Mouse (Mus musculus) liver, embryonic 11.5 days (tissue): Measurements from ENCODE around the gene Per1. TPM values are rescaled to one million over a fixed set of nuclear protein-coding genes. Genes with fewer than 3 reads are reported as not detected.

Source experiments
- ATAC-seq: fragments of 200-750 bp; cut with Nextera tagmentation; replicated peaks from 2 replicates; pipeline ENCODE4 v1.8.0; 2017; ENCODE audit warnings: moderate number of reproducible peaks, mild to moderate bottlenecking, moderate TSS enrichment, moderate library complexity; ENCODE audit not compliant: low FRiP score
- DNase-seq: peaks from one replicate; pipeline ENCODE4 v3.0.0-alpha.2; 2017; ENCODE audit warnings: low spot score
- H3K27ac ChIP-seq: fragments of 300-500 bp; sonication (generic); 2 replicates; pipeline ENCODE4 v1.5.1; 2014; ENCODE audit warnings: mild to moderate bottlenecking, low read depth, low read length, control low read depth
- H3K27me3 ChIP-seq: fragments of 300-500 bp; sonication (generic); replicated peaks from 2 replicates; pipeline ENCODE4 v1.6.1; 2014; ENCODE audit warnings: low read length, mixed read lengths; ENCODE audit not compliant: control insufficient read depth, insufficient read depth
- H3K36me3 ChIP-seq: fragments of 300-500 bp; sonication (generic); 2 replicates; pipeline ENCODE4 v1.6.1; 2014; ENCODE audit warnings: mild to moderate bottlenecking, low read length, moderate library complexity, mixed read lengths; ENCODE audit not compliant: control insufficient read depth, insufficient read depth
- H3K4me1 ChIP-seq: fragments of 300-500 bp; sonication (generic); replicated peaks from 2 replicates; pipeline ENCODE4 v1.6.1; 2014; ENCODE audit warnings: low read length, mixed read lengths; ENCODE audit not compliant: control insufficient read depth, insufficient read depth
- H3K4me2 ChIP-seq: fragments of 300-500 bp; sonication (generic); 2 replicates; pipeline ENCODE4 v1.6.1; 2014; ENCODE audit warnings: mild to moderate bottlenecking, control low read depth, moderate library complexity
- H3K4me3 ChIP-seq: fragments of 300-500 bp; sonication (generic); 2 replicates; pipeline ENCODE4 v1.5.1; 2014; ENCODE audit warnings: low read depth, low read length, control low read depth
- H3K9ac ChIP-seq: fragments of 300-500 bp; sonication (generic); 2 replicates; pipeline ENCODE4 v1.6.1; 2014; ENCODE audit warnings: low read depth, low read length, control low read depth
- H3K9me3 ChIP-seq: fragments of 300-500 bp; sonication (generic); 2 replicates; pipeline ENCODE4 v1.6.1; 2016; ENCODE audit warnings: low read length, inconsistent platforms, mixed read lengths; ENCODE audit not compliant: control insufficient read depth
- WGBS: fragments of 180-500 bp; shearing (Covaris S2); extraction: QIAGEN DNeasy Blood & Tissue Kit; methylation state at CpG from one replicate; pipeline ENCODE4 v1.1.7; 2014; 5-methylcytosine and 5-hydroxymethylcytosine counted together
- polyA plus RNA-seq: library from polyadenylated mRNA; unstranded; fragments of >200 nt; fragmentation: Nextera tagmentation; extraction: Ambion mirVana; gene quantifications from 2 replicates; pipeline ENCODE4 v1.2.1, GENCODE M21; 2014

Per1 gene
- polyA plus RNA-seq, 1 experiment from 2014 or later, result 6.6 TPM

DNA sequence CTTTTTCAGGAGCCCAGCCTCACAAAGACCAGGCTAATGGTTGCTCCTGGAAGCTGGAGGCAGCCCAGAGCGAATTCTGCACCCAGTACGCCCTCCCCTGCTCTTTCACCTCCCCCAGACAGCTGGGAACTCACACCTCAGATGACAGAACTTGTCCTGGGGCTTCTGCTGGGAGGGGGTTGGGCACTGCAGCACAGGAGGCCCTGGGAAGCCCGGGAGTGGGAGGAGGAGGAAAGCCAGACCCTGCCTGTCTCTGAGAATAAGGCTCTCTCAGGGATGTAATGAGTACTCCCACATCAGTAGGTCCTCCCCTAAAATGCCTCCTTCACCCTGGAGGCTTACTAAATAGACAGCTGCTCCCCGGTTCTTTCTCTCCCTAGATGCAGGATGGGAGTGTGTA is 7.9 kb upstream of the Per1 start:
- no peak for DNase-seq
- Histone ChIP-seq H3K4me2 (no peak overlapping the region), H3K9ac (no peak overlapping the region), H3K36me3 (peaks cover 10% of the 10 kb centered on the region), H3K4me3 (no peak overlapping the region), H3K27me3 (no peaks in the 10 kb centered on the region), H3K27ac (no peak overlapping the region), H3K9me3 (no peaks in the 10 kb centered on the region), H3K4me1 (peaks cover 20% of the 10 kb centered on the region)
- WGBS, result 44% methylated on average over 4 of the region's 4 CpGs
- ATAC-seq, result no peak

DNA sequence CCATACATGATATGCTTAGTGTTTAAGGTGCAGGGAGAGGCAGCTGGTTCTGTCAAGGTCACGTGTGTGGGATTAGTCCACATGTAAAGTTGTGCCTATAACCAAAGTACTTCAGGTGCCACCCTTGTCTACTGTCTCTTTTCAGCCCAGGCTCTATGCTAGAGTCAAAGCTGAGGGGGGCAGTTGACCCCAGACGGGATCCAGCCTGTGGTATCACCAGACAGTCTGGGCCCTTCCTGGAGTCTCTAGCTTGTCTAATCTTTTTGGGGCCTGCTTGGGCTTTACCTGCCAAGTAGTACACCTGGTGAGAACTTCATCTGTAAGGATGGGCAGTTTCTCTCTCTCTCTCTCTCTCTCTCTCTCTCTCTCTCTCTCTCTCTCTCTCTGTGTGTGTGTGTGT is 7.4 kb upstream of the Per1 start:
- Histone ChIP-seq H3K4me3 (peak overlapping the region; percentile 91), H3K9ac (peak overlapping the region; percentile 97)
- WGBS, result 57% methylated on average over 2 of the region's 2 CpGs

DNA sequence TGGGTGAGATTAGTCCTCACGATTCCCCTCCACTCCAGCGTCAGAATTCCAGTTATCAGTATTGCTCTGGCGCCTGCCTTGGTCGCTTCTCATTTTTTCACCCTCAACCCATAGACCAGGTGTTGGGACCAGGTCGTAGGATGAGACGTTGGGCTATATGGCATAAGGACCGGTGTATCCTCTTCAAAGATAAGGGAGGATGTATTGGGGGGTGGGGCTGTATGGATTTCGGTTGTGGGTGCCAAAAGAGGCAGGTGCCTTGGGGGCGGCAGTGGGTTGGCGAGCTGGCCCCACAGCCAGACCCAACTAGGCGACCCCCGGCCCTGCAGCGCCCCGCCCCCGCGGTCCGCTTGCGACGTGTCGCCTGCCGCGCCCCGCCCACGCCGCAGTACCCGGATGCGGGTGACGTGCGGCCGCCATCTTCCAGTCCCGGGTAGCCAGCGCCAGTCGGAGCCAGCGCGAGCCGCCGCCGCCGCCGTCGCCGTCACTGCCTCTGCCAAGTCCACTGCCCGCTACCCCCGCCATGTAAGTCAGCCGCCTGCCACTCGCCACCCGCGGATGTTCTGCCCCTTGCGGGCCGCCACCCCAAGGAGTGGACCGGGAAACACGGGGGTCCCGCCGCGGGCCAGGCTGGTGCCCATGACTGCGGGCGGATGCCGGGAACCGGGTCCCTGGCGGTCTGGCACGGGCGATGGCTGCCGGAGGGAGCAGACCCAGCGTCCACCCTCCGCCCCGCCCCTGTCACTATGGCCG is 6.7 kb upstream of the Per1 start, which contains the start of gene Vamp2:
TSS of gene Vamp2 (plus strand) at position 388 of the 753 bp plus-strand sequence.
- Histone ChIP-seq H3K9ac (peak within 1 kb of the TSS; percentile 97), H3K4me2 (peak within 1 kb of the TSS; percentile 84), H3K27me3 (no peaks in the 10 kb centered on the region), H3K4me1 (peaks cover 20% of the 10 kb centered on the region), H3K4me3 (peak within 1 kb of the TSS; percentile 91), H3K27ac (peak within 1 kb of the TSS; percentile 89), H3K36me3 (peaks cover 14% of the 10 kb centered on the region), H3K9me3 (no peaks in the 10 kb centered on the region)
- under 1% methylated on average over 58 of the region's 67 CpGs for WGBS
- peak; percentile 76 for ATAC-seq
- peak; percentile 90 for DNase-seq

More for the DNA sequence above, 7.4 kb upstream of the Per1 start:
- Histone ChIP-seq H3K9me3 (no peaks in the 10 kb centered on the region), H3K27me3 (no peaks in the 10 kb centered on the region), H3K27ac (no peak overlapping the region), H3K4me2 (peak overlapping the region; percentile 84), H3K36me3 (peaks cover 12% of the 10 kb centered on the region), H3K4me1 (peaks cover 20% of the 10 kb centered on the region)
- DNase-seq (no peak), ATAC-seq (no peak)

DNA sequence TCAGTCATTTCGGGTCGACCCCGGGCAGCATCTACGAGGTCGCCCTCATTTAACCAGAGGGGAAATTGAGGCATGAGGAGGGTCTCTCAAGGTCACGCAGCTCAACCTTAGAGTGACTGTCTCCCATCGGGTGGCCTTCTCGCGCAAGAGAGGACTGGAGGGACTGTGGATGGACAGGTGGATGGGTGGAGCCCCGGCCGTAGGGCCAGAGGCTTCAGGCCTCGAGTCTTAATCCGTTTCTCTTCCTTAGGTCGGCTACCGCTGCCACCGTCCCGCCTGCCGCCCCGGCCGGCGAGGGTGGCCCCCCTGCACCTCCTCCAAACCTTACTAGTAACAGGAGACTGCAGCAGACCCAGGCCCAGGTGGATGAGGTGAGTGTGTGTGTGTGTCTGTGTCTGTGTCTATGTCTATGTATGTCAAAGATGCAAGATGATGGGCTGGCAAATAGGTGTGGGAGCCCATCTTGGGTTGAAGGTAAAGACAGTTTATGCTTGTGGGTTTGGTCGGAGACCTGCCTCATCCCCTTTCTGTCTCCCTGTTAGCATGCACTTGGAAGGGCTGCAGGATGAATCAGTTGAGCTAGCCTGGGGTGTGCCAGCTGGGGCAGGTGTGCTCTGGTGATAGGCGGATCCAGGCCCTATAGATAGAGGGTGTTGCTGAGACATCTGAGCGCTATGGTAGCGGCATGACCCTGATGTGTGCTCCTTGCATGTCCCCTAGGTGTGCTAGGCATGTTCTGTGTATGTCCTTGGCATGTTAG is 6.0 kb upstream of the Per1 start:
- Histone ChIP-seq H3K4me2 (peak overlapping the region; percentile 84), H3K4me3 (peak overlapping the region; percentile 91), H3K4me1 (peaks cover 20% of the 10 kb centered on the region), H3K27ac (peak overlapping the region; percentile 89), H3K27me3 (no peaks in the 10 kb centered on the region), H3K9me3 (no peaks in the 10 kb centered on the region), H3K36me3 (peaks cover 14% of the 10 kb centered on the region), H3K9ac (peak overlapping the region; percentile 97)
- peak; percentile 74 for ATAC-seq
- 7% methylated on average over 25 of the region's 25 CpGs for WGBS
- DNase-seq, result peak; percentile 52

- Histone ChIP-seq H3K27me3 (no peaks in the 10 kb centered on the region), H3K4me1 (peaks cover 20% of the 10 kb centered on the region), H3K9ac (peak overlapping the region; percentile 97), H3K36me3 (peaks cover 14% of the 10 kb centered on the region), H3K4me2 (peak overlapping the region; percentile 84), H3K27ac (0 out of 2 replicates have a peak overlapping the region, but pooled peaks have one; percentile 28), H3K4me3 (peak overlapping the region; percentile 91), H3K9me3 (no peaks in the 10 kb centered on the region)
- ATAC-seq (no peak), DNase-seq (no peak)
- 86% methylated on average over 12 of the region's 12 CpGs for WGBS
Measured at GRCm38 (mm10) chr11:69089616-69090290, 5.3 kb upstream of the Per1 start.

DNA sequence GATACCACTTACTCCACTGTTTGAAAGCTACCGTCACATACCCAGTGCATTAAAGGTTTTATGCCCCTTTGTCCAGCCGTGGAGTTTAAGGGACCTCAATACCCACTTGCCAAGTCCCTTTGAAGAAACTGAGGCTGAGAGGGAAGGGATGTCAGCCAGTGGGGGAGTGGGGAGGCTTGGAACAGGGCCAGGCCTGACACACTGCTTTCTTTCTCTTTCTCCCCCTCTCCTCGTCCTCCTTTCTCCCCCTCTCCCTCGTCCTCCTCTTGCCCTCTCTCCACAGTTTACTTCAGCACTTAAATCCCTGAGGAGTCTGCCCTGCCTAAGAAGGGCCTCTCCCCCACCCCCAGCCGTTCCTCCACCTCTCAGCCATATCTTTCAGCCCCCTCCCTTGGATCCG is 4.7 kb upstream of the Per1 start:
- H3K4me1 ChIP-seq, result peaks cover 20% of the 10 kb centered on the region
- no peaks in the 10 kb centered on the region for H3K27me3 ChIP-seq
- no peak for ATAC-seq
- WGBS, result 78% methylated on average over 6 of the region's 6 CpGs
- no peak for DNase-seq
- no peak overlapping the region for H3K27ac ChIP-seq
- no peak overlapping the region for H3K4me2 ChIP-seq
- peaks cover 14% of the 10 kb centered on the region for H3K36me3 ChIP-seq
- no peak overlapping the region for H3K9ac ChIP-seq
- no peaks in the 10 kb centered on the region for H3K9me3 ChIP-seq
- H3K4me3 ChIP-seq, result peak overlapping the region; percentile 91; the same call in 1 of the 2 replicates

GRCm38 (mm10) chr11:69091566-69092385 is 3.2 kb upstream of the Per1 start:
- no peak for DNase-seq
- no peak overlapping the region for H3K4me3 ChIP-seq
- no peak overlapping the region for H3K27ac ChIP-seq
- no peak for ATAC-seq
- H3K36me3 ChIP-seq, result peaks cover 14% of the 10 kb centered on the region
- peak overlapping the region; percentile 16; the same call in 1 of the 2 replicates for H3K9ac ChIP-seq
- no peaks in the 10 kb centered on the region for H3K9me3 ChIP-seq
- WGBS, result 60% methylated on average over 7 of the region's 7 CpGs
- H3K27me3 ChIP-seq, result no peaks in the 10 kb centered on the region
- H3K4me2 ChIP-seq, result no peak overlapping the region
- peaks cover 30% of the 10 kb centered on the region for H3K4me1 ChIP-seq

GRCm38 (mm10) chr11:69092386-69092751 is 2.6 kb upstream of the Per1 start:
- no peak overlapping the region for H3K27ac ChIP-seq
- no peaks in the 10 kb centered on the region for H3K27me3 ChIP-seq
- peaks cover 14% of the 10 kb centered on the region for H3K36me3 ChIP-seq
- H3K9ac ChIP-seq, result no peak overlapping the region
- DNase-seq (peak; percentile 73), ATAC-seq (no peak)
- H3K9me3 ChIP-seq, result no peaks in the 10 kb centered on the region
- no peak overlapping the region for H3K4me3 ChIP-seq
- H3K4me1 ChIP-seq, result peaks cover 36% of the 10 kb centered on the region
- WGBS, result 3% methylated on average over 3 of the region's 3 CpGs
- no peak overlapping the region for H3K4me2 ChIP-seq
